Mouse (Mus musculus): ENCODE measurements around the gene Myh8. TPM values are rescaled to one million over a fixed set of nuclear protein-coding genes. Genes with fewer than 3 reads are reported as not detected.
A peak's percentile ranks its signal among the peaks of the same experiment; 100 is the strongest.

Myh8 gene
- 1 to 10 TPM; 1.4 to 1.6 TPM for total RNA-seq (2021)
- long read RNA-seq, result 0 reads

DNA sequence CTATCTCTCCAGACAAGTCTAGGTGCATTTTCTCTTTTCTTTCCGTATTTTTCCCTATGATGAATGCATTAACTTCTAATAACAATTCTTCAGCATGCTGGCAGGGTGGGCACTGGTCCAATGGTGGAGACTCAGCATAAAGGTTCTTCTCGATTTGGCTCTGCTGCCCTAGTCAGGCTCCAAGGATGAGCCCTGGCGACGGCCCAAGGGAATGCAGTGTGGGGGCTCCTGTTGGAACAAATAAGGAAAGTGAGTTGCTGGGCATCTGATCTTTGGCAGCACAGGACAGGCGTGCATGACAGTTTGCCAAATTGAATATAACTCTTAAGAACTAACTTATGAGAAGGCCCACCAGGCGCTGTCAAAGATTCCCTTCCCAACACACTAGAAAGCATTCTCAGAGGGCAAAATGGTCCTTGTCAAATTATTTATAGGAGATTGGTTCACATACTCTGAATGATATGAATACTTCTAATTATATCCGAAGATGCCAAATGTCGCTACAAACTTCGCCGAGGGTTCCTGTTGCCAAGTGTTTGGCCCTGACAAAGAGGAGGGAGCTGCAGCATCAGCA, at the start of gene Myh8:
TSS of gene Myh8 (plus strand) at position 524 of the 574 bp plus-strand sequence.
- no peak for DNase-seq (ENCODE audit: low spot score in 2 of 2)

DNA sequence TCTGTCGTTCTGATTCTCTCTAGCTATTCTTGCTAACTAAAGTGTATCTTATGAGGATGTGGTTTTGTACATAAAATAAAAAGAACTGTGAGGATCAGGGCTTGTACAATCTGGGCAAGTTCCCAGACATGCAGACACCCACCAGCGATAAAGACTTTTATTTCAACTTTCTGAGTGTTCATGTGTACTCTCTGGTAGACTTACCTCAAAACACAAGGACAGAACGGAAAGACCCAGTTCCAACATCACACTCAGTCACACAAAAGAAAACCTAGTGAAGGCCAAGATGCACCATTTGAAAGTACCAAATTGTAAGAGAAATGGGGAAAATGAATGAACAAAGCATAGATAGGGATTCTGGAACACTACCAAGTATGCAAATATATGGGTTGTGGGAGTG, 48.2 kb upstream of the Myh8 start:
- no peak for DNase-seq (ENCODE audit: low spot score in 2 of 2)

DNA sequence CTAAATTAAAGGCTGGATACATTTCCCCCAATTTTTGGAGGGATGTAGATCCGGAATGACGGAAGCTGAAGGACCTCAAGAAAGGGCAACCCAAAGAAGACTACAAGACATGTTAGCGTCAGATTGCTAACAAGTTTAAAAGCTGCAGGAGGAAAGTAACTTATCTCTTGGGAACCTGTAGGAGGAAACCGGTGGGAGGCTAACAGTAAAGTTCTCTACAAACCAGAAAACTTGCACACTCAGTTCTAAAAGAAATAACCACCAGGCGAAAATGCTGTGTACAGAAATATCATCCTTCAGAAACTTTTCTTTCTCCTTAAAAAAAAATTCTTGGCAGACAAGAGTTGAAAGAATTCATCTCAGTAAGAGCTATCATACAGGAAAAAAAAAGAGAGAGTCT, 47.8 kb upstream of the Myh8 start:
- DNase-seq (ENCODE audit: low spot score in 2 of 2), result peak in 1 of 2 experiments; percentile 15

DNA sequence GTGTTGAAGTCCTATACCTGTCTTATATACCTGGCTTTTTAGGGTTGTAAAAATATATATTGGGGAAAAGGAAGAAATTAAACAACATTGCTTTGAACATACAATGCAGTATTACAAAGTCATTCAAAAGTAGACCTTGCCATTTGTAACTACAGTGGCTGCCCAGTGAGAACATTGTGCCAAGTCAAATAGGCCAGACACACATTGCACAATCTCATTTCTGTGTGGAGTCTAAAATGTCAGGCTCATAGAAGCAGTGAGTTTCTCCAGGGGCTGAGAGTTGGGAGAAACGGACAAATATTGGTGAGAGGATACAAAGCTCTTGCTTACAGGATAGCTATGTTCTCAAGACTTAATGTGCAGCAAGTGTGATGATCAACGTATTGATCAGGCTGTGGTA, 47.0 kb upstream of the Myh8 start:
- no peak for DNase-seq (ENCODE audit: low spot score in 2 of 2)

DNA sequence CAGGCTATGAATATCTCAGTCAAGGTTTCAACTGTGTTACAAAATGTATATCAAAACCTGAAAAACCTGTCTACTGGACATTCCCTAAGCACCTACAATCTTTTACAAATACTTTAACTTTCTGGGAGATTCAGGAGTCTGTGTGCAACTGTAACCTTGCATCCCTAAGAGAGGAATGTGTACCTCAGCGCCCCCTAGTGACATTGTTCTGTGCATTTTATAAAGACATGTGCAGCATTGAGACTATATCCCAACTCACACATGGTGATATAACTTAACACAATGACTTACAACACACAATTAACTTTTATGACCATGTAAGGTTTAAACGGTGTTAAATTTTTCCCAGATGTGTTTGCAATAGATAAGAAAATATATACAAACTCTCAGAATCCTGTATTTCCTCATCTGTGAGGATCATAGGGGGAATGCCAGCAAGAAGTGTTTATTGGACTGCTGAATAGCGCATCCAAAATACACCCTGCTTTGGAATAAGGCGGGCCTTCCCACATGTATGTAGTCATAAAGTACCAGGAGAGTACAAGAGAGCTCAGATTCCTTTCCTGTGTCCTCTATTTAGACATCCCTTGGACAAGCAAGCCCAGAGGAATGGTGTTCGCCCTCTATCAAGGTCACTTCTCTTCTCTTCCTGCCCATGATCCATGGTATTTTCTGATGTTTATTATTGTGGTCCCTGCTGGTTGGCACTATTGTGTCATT, 41.1 kb upstream of the Myh8 start:
- DNase-seq (ENCODE audit: low spot score in 2 of 2), result peak in 1 of 2 experiments; percentile 74

DNA sequence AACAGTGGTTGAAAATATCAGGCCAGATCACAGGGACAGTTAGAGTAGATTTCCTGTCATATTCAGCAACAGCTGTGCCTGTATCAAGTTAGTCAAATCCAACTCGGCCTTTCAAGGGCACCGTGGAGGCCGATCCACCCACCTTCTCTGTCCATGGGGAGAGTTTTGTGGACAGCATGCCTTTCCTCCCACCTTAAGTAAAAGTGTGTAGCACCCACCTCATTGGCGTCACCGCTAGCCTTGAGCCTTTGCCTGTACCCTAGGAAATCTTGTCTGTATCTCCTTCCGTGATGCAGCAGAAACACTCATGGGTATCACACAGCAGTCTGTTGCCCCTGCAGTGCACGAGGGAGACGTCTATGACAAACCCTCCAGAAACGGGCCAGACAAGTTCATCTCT, 40.1 kb upstream of the Myh8 start:
- DNase-seq (ENCODE audit: low spot score in 2 of 2), result no peak

DNA sequence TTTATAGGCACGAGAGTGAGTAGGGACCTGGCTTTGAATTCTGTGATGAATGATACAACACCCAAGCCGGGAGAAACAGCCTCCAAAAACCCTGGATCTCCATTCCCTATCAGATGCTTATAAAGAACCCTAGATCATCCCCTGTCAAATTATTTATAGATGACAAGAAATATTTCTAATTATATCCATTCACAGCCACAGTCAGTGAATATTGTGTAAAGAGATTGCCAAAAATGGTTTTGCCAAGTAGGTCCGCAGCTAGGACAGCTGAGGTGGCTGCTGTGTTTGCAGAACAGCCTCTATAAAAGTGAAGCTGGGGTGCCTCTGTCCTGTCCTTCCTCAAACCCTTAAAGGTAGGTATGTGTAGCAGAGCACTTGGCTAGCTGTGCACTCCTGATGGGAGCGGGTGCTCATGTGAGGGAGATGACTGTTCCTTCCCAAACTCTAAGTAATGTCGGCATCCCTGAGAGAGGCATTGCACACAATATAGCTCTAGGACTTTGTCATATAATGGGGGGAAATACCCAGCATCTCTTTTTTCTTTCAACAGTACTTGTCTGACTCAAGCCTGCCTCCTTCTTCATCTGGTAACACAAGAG, 39.3 kb upstream of the Myh8 start, which contains the start of gene Myh4:
TSS of gene Myh4 (plus strand) at position 549 of the 599 bp plus-strand sequence.
- DNase-seq (ENCODE audit: low spot score in 2 of 2), result no peak

DNA sequence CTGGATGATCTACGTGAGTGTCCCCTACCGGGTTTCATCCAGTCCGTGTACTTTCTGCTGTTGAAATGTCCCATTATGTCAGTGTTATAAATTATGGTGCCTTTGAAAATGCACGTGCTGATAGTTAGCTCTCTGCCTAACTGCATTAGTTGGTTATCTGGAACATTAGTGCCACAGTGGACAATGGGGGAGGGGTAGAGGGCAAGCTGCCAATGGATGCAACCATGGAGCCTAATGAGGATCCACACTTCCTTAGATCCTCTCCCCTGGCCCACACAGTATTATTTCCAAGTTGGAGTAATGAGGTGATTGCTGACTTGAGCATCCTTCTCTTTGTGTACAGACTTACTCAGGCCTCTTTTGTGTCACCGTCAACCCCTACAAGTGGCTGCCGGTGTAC, 35.9 kb upstream of the Myh8 start:
- DNase-seq (ENCODE audit: low spot score in 2 of 2), result no peak

DNA sequence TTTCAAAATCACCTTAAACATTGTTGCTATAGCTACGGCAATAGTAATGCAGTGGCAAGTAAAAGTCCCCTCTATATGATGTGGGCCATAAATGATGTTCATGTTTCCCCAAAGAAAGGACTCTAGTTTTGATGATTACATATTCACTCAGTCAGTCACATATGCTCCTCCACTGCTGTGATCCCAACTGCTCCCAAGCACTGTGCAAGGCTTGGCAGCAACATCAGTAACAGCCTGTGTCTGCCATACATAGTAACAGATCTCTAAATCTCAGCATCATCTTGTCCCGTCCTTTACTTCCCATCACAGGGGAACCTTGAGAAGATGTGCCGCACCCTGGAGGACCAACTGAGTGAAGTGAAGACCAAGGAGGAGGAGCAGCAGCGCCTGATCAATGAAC, 23.2 kb upstream of the Myh8 start:
- peak; percentile 16 to 66 for DNase-seq (ENCODE audit: low spot score in 2 of 2)

DNA sequence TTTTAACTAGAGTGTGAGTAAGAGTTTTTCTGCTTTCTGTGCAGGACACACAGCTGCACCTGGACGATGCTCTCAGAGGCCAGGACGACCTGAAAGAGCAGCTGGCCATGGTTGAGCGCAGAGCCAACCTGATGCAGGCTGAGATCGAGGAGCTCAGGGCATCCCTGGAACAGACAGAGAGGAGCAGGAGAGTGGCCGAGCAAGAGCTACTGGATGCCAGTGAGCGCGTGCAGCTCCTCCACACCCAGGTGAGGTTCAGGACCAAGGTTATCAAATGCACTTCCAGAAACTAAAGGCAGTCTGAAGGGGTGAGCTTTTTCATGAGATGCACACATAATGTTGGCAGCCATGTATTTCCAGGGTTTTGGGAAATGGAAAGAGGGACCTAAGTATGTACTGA, 19.9 kb upstream of the Myh8 start:
- DNase-seq (ENCODE audit: low spot score in 2 of 2), result no peak

DNA sequence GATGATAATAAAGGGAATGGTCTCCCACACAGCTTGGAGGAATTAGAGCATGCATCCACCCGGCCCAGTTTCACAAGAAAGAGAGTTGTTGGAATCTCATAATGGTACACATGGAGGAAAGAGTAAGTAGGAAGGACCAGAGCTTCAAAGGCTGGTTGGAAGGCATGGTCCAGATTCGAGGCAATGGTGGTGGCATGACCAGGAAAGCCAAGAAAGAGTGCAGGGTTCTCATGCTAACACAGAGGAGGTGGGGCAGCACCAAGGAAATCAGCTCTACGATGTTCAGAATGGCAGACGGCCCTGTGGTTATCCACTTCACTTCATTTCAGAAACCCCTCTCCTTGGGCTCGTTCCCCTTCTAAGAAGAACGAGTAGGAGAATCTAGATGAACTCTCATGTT, 16.0 kb upstream of the Myh8 start:
- no peak for DNase-seq (ENCODE audit: low spot score in 2 of 2)

DNA sequence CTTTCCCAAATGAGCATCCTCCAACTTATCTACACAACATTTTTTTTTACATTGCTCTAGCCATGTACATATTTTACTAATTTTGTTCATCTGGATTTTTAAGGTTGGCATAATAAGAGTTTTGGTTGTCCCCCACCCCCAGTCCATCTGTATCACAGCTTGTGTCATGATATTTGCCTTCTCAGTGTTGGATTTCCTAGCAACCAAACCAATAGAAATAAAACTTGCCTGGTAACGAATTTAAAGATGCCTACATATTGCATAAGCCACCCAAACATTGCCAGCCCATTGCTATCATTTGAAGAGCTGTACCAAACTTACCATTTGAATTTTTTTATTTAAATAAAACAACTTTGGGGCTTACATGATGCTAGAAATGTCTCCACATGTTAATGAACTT, 16.5 kb downstream of the Myh8 start:
- peak; percentile 44 to 81 for DNase-seq (ENCODE audit: low spot score in 2 of 2)

DNA sequence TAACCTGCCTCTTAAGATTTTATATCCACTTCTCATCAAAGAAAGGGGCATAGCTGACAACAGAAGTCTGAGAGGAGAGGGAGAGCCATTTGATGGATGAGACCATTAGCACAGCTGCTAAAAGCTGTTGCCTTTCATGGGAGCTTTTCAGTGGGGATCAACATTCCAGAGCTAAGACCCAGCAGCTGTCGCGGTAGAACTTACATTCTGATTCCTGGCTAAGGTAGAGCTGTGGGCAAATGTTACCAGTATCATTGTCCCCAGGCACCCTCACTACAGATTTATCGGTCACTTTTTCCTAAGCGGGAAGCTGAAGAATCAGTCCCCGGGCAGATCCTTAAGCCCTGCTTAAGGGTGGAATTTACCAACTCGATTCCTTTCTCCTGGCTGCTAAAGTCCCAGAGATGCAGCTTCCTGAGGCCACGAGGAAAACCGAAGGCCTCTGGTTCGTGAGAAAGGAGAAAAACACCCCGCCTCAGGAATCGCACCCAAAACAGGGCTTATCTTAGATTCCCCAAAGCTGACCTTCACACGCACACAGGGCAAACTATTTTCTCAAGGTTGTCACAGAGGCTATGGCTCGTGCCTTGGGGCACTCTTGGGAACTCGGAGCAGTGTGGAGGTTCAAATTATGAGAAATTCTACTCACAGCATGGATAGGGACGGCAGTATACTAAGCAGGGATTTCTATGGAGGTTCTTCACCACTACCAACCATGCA, 37.0 kb downstream of the Myh8 start:
- DNase-seq (ENCODE audit: low spot score in 2 of 2), result no peak

DNA sequence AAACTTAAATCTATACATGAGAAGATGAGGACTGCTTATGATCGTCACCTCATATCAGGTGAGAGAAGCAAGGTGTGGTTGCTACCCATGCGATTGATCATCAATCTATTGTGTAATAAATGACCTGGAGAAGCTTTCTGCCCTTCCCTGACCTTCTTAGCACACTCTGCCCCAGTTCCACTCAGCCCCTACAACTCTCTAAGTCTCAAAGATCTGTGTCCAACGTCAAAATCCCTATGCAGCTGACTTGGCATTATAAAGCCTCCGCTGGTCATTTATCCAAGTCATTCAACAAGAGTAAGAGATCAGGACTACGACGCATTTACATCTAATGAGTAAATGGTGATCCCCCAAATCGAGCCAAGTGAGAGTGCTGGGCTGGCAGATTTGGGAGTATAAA, 44.4 kb downstream of the Myh8 start, which contains the start of gene Myh13:
TSS of gene Myh13 (plus strand) at position 301 of the 400 bp plus-strand sequence.
- DNase-seq (ENCODE audit: low spot score in 2 of 2), result no peak

DNA sequence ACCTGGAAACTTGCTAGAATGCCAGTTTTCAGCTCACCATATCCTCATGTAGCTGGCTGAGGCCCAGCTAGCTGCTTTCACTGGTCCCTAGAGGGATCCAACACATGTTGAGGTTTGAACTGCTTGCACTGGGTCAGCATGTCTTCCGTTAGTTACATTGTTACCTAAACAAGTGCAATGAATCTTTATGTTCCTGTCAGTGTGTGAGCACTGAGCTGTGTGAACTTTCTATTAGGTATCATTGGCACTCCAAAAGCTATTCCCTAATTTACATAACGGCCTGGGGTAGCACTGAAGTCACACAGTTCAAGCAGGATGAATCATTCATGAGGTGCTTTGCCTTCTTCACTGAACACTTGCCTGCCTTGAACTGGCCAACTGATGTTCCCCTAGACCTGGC, 49.6 kb downstream of the Myh8 start:
- no peak for DNase-seq (ENCODE audit: low spot score in 2 of 2)

DNA sequence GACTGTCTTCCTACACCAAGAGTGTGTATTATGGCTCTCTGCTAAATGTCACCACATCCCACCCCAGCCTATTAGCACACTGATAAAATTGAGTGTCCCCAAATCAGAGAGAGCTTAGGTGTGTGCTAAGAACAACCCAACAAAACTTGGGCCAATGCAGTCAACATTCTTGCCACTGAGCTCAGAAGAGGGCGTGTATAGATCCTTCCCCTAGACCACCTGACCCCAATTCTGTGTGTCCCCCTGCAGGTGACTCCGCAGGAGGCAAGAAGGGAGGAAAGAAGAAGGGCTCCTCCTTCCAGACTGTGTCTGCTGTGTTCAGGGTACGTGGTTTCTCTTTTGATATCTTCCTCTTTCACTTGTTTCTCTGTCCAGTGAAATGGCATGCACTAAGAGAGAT, 67.6 kb downstream of the Myh8 start:
- DNase-seq (ENCODE audit: low spot score in 2 of 2), result no peak

DNA sequence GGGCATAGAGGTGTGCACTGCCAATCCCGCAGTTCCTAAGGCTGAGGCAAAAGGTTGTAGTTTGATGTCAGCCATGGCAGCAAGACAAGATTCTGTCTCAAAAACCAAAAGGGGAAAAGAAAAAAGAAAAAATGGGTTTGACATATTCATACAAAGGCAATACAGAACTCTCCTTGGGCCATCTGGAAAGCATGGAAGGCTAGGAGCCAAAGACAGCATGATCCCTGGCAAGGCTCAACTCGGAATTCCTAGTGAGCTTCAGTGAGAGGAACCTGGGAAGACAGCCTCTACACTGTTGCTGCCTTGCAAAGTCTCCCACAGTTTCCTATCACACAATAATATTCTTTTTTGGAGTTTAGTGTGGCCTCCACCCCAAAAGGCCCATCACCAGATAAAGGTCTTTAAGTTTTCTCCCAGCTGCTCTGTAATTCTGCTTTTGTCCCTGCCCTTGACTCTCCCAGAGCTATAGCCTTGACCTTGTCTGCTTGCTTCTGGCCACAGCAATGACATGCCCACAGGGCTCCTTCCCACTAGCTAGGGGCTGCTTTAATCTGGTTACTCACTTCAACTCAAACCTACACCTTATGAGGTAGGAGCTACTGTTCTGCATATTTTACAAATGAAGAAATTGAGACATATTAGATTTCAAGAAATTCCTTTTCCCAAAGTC, 68.4 kb downstream of the Myh8 start:
- no peak for DNase-seq (ENCODE audit: low spot score in 2 of 2)

DNA sequence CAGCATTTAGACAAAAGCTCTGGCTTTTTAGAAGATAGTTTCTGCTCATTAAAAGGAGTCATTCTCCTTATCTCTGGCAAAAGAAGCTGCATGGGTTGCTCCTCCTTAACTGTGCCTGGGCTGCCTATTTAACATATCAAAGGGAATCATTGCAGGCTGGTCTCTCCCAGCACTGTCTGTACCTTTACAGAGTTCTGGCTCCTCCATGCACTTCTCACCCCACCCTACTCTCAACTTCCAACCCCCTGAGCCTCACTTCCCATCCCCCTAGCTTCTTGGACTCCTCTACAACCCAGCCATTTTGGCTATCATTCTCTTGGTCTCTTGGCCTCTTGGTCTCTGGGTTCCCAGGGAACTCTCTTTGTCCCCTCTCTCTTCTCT, 68.9 kb downstream of the Myh8 start:
- DNase-seq (ENCODE audit: low spot score in 2 of 2), result no peak

DNA sequence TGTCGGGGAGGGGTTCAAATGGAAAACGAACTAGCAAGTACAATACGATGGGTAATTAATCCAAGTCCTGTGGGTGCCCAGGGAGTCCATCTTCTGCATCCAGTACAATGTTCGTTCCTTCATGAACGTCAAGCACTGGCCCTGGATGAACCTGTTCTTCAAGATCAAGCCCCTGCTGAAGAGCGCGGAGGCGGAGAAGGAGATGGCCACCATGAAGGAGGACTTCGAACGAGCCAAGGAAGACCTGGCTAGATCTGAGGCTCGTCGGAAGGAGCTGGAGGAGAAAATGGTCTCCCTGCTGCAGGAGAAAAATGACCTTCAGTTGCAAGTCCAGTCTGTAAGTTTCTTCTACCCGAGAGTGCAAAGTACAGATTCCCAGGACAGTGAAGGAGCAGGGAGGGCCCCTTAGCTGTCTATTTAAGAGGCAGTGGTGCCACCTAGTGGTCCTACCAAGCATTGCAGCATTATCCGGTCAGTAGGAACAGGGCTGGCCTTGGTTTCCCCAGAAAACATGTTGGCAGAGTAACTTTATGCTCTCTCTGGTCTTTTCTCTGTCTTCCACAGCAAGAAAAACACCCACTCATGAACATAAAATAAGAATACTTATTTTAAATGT, 73.3 kb downstream of the Myh8 start:
- peak; percentile 54 to 89 for DNase-seq (ENCODE audit: low spot score in 2 of 2)

DNA sequence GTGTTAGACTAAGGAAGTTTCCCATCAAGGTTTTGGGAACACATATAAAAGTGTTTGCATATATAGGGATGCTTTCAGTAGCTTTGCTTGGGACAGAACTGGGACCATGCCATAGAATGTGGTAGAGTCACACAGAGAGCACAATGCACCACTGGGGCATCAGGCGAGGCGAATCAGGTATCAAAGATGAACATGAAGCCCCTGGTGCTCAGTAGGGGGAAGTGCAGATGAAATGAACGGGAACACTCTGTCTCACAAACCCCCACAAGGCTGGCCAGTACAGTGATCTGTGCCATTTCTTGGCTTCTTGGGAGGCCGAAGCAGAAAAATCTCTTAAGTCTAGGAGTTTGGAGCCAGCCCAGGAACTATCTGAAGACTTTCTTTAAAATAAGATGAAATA, 76.1 kb downstream of the Myh8 start:
- no peak for DNase-seq (ENCODE audit: low spot score in 2 of 2)

DNA sequence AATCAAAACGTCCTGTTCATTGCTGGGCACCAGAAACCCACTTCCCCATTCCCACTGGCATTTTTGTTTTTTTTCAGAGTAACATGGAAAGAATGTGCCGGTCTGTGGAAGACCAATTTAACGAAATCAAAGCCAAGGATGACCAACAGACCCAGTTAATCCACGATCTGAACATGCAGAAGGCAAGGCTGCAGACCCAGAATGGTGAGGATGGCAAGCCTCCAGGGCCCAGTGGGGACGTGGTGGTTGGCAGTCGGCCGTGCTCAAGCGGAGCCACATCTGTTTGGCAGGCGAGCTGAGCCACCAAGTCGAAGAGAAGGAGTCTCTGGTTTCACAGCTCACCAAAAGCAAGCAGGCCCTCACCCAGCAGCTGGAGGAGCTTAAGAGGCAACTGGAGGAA, 81.1 kb downstream of the Myh8 start:
- DNase-seq (ENCODE audit: low spot score in 2 of 2), result no peak

Data from layer of hippocampus, adult 18-20 months (tissue).